Mouse (Mus musculus) adrenal gland, adult (tissue): Measurements from ENCODE around the gene Cyp2a22.
A peak's percentile ranks its signal among the peaks of the same experiment; 100 is the strongest.
"Not testable (repeated sequence)": the region's sequence is repeated elsewhere in the genome, so short reads cannot be mapped to it uniquely, and the experiment has no call there.

Experiments used
- DNase-seq, 2 experiments: peaks; one replicate each; pipeline ENCODE4 v3.0.0; 2022 to 2023; ENCODE audit warnings: low spot score in 1 of 2; ENCODE audit not compliant: inconsistent age in 2 of 2

Gene Cyp2a22

GRCm38 (mm10) chr7:26939262-26939661 is at the start of gene Cyp2a22:
TSS of gene Cyp2a22 (minus strand) at chr7:26939384.
- DNase-seq = no peak

GRCm38 (mm10) chr7:26983151-26983550 is 44.0 kb upstream of the Cyp2a22 start:
- not testable (repeated sequence) for DNase-seq

GRCm38 (mm10) chr7:26982551-26982950 is 43.4 kb upstream of the Cyp2a22 start:
- DNase-seq = no peak

GRCm38 (mm10) chr7:26981937-26982336 is 42.8 kb upstream of the Cyp2a22 start:
- not testable (repeated sequence) for DNase-seq

- DNase-seq = not testable (repeated sequence)
These were observed 42.3 kb upstream of the Cyp2a22 start for GRCm38 (mm10) chr7:26981464-26981863.

GRCm38 (mm10) chr7:26962371-26962770 is 23.2 kb upstream of the Cyp2a22 start:
- DNase-seq = peak in 1 of 2 experiments; percentile 65

- DNase-seq = peak in 1 of 2 experiments; percentile 48
These were observed 14.1 kb upstream of the Cyp2a22 start for GRCm38 (mm10) chr7:26953306-26953705.

GRCm38 (mm10) chr7:26952671-26953070 is 13.5 kb upstream of the Cyp2a22 start:
- not testable (repeated sequence) for DNase-seq

- DNase-seq = peak in 1 of 2 experiments; percentile 60
These were observed 2.2 kb upstream of the Cyp2a22 start for GRCm38 (mm10) chr7:26941320-26941925.

GRCm38 (mm10) chr7:26917114-26917513 is 22.1 kb downstream of the Cyp2a22 start:
- DNase-seq = not testable (repeated sequence)
